Mouse (Mus musculus) CH12.LX (cell line): ENCODE results near the gene Tnfrsf12a.

Experiments
- CTCF ChIP-seq, 2 experiments: IDR thresholded peaks in 1 of 2; conservative IDR thresholded peaks in 1 of 2; 2 replicates each; pipeline ENCODE4 v1.5.1; 2011 to 2012; ENCODE audit warnings: low read depth in 2 of 2, low read length in 2 of 2, improper control_type of control experiment in 1 of 2, inconsistent platforms in 1 of 2, mild to moderate bottlenecking in 1 of 2, moderate library complexity in 1 of 2
- PAX5 ChIP-seq: IDR thresholded peaks from 2 replicates; pipeline ENCODE4 v1.6.1; 2012; ENCODE audit warnings: low read length, inconsistent platforms, mixed read lengths

DNA sequence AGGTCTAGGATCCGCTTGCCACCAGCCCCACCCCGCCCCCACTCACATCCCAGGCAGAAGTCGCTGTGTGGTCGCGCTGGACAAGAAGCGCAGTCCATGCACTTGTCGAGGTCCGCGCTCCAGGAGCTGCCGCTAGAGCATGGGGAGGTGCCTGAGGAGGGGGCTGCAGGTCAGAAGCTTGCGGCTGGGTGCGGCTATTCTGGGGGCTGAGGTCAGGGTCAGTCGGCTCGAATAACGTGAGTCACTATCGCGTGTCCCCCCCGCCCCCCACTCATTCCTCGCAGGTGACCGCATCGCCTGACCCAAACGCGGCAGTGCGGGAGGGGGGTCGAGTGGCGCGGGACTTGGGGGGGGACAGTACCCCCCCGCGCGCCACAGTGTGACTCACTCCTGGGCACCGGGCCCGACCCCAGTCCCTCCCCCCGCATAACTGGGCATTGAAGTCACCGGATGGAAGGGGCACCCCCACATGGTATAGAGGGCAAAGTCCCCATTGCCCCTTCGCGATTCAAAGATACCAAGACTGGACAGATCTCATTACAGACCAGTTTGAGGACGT is 716 bp downstream of the Tnfrsf12a start:
- TF ChIP-seq PAX5 (no peak), CTCF (conservative IDR thresholded peaks at IDR 0.05 in 1 of 2, IDR thresholded peaks at IDR 0.05 in 1 of 2; ENCODE audit: low read depth in 2 of 2, low read length in 2 of 2) (no peak)
